Mouse (Mus musculus) C2C12 (cell line): ENCODE measurements at regions not wholly inside any gene's neighbourhood (a gene's known extent, or its start where the extent isn't known, plus 50 kb on each side); places are given as distances from the start of the nearest gene placed in this dataset.

Source experiments
- CEBPB ChIP-seq: IDR thresholded peaks from one replicate; pipeline ENCODE4 v1.6.1; 2011; ENCODE audit warnings: low read depth, mild to moderate bottlenecking, control low read depth, moderate library complexity
- CTCF ChIP-seq: IDR thresholded peaks from one replicate; pipeline ENCODE4 v1.5.1; 2011; ENCODE audit not compliant: control insufficient read depth, insufficient read depth, insufficient read length
- FOSL1 ChIP-seq: IDR thresholded peaks from one replicate; pipeline ENCODE4 v1.8.0; 2011; ENCODE audit warnings: mild to moderate bottlenecking, low read length; ENCODE audit not compliant: poor library complexity, insufficient read depth, severe bottlenecking
- MAX ChIP-seq: IDR thresholded peaks from one replicate; pipeline ENCODE4 v1.6.1; 2011; ENCODE audit warnings: mild to moderate bottlenecking, control low read depth
- MYOD1 ChIP-seq: IDR thresholded peaks from one replicate; pipeline ENCODE4 v1.6.1; 2011; ENCODE audit warnings: low read depth; ENCODE audit not compliant: control insufficient read depth, insufficient read length
- MYOG ChIP-seq: IDR thresholded peaks from one replicate; pipeline ENCODE4 v1.6.1; 2011; ENCODE audit not compliant: control insufficient read depth, insufficient read length; ENCODE audit errors: extremely low read depth
- USF1 ChIP-seq: IDR thresholded peaks from one replicate; pipeline ENCODE4 v1.6.1; 2011; ENCODE audit warnings: low read depth, mild to moderate bottlenecking, control low read depth, moderate library complexity

DNA sequence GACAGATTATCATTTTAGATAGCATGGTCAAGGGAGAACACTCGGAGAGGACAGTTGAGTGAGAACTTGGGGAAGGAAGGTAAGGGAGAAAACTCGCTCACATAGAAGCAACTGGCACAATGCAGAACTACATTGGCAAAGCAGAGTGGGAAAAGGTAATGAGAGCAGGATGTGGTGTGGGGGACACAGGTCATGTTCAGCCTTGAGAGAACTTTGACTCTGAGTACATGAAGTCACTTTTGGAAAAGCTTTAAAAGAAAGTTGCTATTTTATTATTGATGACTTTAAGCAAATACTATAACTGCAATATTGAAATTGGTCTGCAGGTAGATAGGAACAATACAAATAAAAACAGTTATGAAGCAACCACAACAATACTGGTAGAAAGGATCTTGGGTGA is 437.4 kb upstream of the Jag1 start:
- TF ChIP-seq CTCF, result no peak
- no peak for TF ChIP-seq MAX
- no peak for TF ChIP-seq USF1
- TF ChIP-seq FOSL1, result no peak
- no peak for TF ChIP-seq MYOD1
- no peak for TF ChIP-seq MYOG
- TF ChIP-seq CEBPB, result no peak
